Mouse (Mus musculus) intestine, postnatal 0 days (tissue): Measurements from ENCODE around the gene Pcdh9. TPM values are rescaled to one million over a fixed set of nuclear protein-coding genes. Genes with fewer than 3 reads are reported as not detected.

ENCODE experiments used
- ATAC-seq: fragments of 200-750 bp; cut with Nextera tagmentation; 2 replicates; pipeline ENCODE4 v1.8.0; 2017; ENCODE audit warnings: mild to moderate bottlenecking, moderate TSS enrichment, moderate library complexity
- H3K27ac ChIP-seq: fragments of 300-500 bp; sonication (generic); 2 replicates; pipeline ENCODE4 v1.5.1; 2014; ENCODE audit warnings: mild to moderate bottlenecking, low read depth, low read length, moderate library complexity
- H3K27me3 ChIP-seq: fragments of 300-500 bp; sonication (generic); replicated peaks from 2 replicates; pipeline ENCODE4 v1.6.1; 2014; ENCODE audit warnings: low read length, mixed read lengths; ENCODE audit not compliant: control insufficient read depth, insufficient read depth
- H3K36me3 ChIP-seq: fragments of 300-500 bp; sonication (generic); 2 replicates; pipeline ENCODE4 v1.6.1; 2014; ENCODE audit warnings: mild to moderate bottlenecking, moderate library complexity; ENCODE audit not compliant: control insufficient read depth, insufficient read depth
- H3K4me1 ChIP-seq: fragments of 300-500 bp; sonication (generic); replicated peaks from 2 replicates; pipeline ENCODE4 v1.6.1; 2014; ENCODE audit warnings: antibody characterized with exemption, low read length, mixed read lengths; ENCODE audit not compliant: control insufficient read depth, insufficient read depth
- H3K4me2 ChIP-seq: fragments of 300-500 bp; sonication (generic); replicated peaks from 2 replicates; pipeline ENCODE4 v1.6.1; 2014; ENCODE audit warnings: low read depth, mild to moderate bottlenecking, moderate library complexity
- H3K4me3 ChIP-seq: fragments of 300-500 bp; sonication (generic); 2 replicates; pipeline ENCODE4 v1.5.1; 2014; ENCODE audit warnings: low read depth, low read length
- H3K9ac ChIP-seq: fragments of 300-500 bp; sonication (generic); 2 replicates; pipeline ENCODE4 v1.6.1; 2014; ENCODE audit warnings: mild to moderate bottlenecking, low read depth, low read length
- H3K9me3 ChIP-seq: fragments of 300-500 bp; sonication (generic); 2 replicates; pipeline ENCODE4 v1.6.1; 2016; ENCODE audit warnings: mixed run types; ENCODE audit not compliant: control insufficient read depth
- CTCF ChIP-seq: sonication (generic); IDR thresholded peaks from 2 replicates; pipeline ENCODE4 v1.5.1; 2016; ENCODE audit warnings: low read depth, mild to moderate bottlenecking, control low read depth, antibody characterized with exemption, moderate library complexity
- WGBS: fragments of 180-500 bp; shearing (Covaris S2); extraction: QIAGEN DNeasy Blood & Tissue Kit; methylation state at CpG from one replicate; pipeline ENCODE4 v1.1.7; 2014; 5-methylcytosine and 5-hydroxymethylcytosine counted together
- polyA plus RNA-seq: library from polyadenylated mRNA; unstranded; fragments of >200 nt; fragmentation: Nextera tagmentation; extraction: Ambion mirVana; gene quantifications from 2 replicates; pipeline ENCODE4 v1.2.1, GENCODE M21; 2015

The Pcdh9 gene
- polyA plus RNA-seq, 1 experiment from 2014 or later, result 3.6 TPM

DNA sequence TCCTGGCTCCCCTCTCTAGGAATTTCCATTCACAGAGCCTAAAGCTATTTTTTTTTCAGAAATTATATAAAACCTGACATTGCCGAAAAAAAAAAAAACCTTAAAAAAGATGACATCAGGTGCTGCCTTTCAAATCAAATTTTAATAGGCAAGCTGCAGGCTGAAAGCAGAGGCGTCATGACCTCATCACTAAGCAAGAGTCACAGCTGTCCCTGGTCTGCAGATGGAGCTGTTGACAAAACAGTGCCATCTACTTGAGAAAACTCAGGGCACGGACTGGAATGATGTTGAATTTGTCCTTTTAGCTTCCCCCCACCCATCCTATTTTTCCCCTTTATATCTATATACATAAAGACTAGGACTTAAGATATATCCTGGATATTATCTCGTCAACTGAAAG is 509.3 kb downstream of the Pcdh9 start:
- no peak overlapping the region for H3K27ac ChIP-seq
- no peaks in the 10 kb centered on the region for H3K36me3 ChIP-seq
- peak; percentile 40 for TF ChIP-seq CTCF
- H3K4me1 ChIP-seq, result no peaks in the 10 kb centered on the region
- H3K4me3 ChIP-seq, result no peak overlapping the region
- WGBS, result 50% methylated on average over 4 of the region's 4 CpGs
- no peak for ATAC-seq
- H3K9me3 ChIP-seq, result no peaks in the 10 kb centered on the region
- no peak overlapping the region for H3K4me2 ChIP-seq
- H3K9ac ChIP-seq, result no peak overlapping the region
- no peaks in the 10 kb centered on the region for H3K27me3 ChIP-seq

DNA sequence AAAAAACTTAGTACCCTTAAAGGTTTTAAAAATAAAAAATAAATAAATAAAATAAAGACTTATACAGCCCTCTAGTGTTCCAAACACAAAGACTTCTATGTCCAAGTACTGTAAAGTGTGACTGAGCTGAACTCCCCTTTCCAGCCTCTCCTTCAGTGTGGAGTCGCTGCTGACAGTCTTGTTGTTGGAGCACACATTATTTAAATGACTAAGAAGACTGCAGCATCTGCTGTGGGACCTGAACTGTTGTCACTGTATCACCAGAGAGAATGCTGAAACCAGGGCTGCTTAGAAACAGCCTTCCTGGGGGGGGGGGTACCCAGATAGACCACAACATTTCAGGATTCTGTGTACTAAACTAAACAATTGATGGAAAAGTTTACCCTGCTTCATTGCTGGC is 509.7 kb downstream of the Pcdh9 start:
- Histone ChIP-seq H3K4me2 (no peak overlapping the region), H3K4me3 (no peak overlapping the region), H3K9me3 (no peaks in the 10 kb centered on the region), H3K27ac (no peak overlapping the region), H3K36me3 (no peaks in the 10 kb centered on the region), H3K4me1 (no peaks in the 10 kb centered on the region), H3K27me3 (no peaks in the 10 kb centered on the region), H3K9ac (no peak overlapping the region)
- 59% methylated on average over 1 of the region's 1 CpGs for WGBS
- no peak for TF ChIP-seq CTCF
- no peak for ATAC-seq

DNA sequence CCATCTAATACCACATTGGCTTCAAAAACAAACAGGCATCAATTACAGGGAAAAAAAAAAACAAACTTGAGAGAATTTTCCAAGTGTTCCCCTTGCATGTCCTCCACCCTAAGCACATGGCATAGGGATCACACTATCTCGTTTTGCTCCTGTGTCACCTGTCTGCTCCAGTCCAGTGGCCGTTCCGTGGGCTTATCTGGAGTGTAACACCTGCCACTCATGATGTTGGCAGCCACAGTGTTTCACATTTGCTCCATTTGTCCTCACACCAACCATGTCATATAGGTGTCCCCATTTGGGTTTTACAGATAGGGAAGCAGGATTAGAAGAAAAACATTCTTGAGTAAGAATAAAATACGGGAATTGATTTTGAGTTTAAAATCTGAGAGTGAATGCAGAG is 514.3 kb downstream of the Pcdh9 start:
- no peak for ATAC-seq

DNA sequence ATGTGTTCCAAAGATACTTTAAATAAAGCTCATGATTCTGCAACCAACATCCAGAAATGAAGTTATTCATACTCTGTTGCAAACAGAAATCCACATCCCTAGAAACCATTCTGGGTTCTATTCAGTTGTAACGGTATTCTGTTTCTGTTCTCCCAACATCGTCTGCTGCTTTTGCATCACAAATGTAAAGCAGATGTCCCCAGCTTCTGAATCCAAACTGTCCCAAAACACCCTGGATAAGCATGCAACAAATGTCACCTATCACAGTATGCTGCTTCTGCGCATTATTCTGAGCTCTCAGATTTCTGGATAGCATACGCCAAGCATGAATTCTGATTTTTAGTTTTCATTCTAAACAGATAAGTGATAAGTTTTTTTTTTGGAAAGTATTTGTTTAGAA is 516.3 kb downstream of the Pcdh9 start:
- ATAC-seq, result no peak
- WGBS, result 84% methylated on average over 4 of the region's 4 CpGs
- Histone ChIP-seq H3K27me3 (no peaks in the 10 kb centered on the region), H3K4me1 (no peaks in the 10 kb centered on the region), H3K9ac (no peak overlapping the region), H3K4me2 (no peak overlapping the region), H3K27ac (no peak overlapping the region), H3K36me3 (no peaks in the 10 kb centered on the region), H3K9me3 (no peaks in the 10 kb centered on the region), H3K4me3 (no peak overlapping the region)
- no peak for TF ChIP-seq CTCF

More for the DNA sequence above, 514.3 kb downstream of the Pcdh9 start:
- no peaks in the 10 kb centered on the region for H3K4me1 ChIP-seq
- no peaks in the 10 kb centered on the region for H3K27me3 ChIP-seq
- 80% methylated on average over 4 of the region's 4 CpGs for WGBS
- no peak overlapping the region for H3K4me3 ChIP-seq
- H3K9ac ChIP-seq, result no peak overlapping the region
- H3K9me3 ChIP-seq, result no peaks in the 10 kb centered on the region
- H3K27ac ChIP-seq, result no peak overlapping the region
- TF ChIP-seq CTCF, result no peak
- no peaks in the 10 kb centered on the region for H3K36me3 ChIP-seq
- H3K4me2 ChIP-seq, result no peak overlapping the region

DNA sequence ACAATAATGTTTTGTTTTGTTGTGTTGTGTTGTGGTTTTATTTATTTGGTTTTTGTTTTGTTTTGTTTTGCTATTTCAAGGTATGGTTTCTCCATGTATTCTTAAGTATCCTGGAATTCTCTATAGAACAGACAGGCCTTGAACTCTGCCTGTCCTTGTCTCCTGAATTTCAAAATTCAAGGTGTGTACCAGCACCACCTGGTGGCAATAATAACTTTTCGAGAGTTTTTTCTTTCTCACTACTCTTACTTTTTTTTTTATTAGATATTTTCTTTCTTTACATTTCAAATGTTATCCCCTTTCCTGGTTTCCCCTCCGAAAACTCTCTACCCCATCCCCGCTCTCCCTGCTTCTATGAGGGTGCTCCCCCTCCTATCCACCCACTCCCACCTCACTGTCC is 536.3 kb downstream of the Pcdh9 start:
- Histone ChIP-seq H3K27ac (no peak overlapping the region), H3K4me2 (no peak overlapping the region), H3K9ac (no peak overlapping the region), H3K4me3 (no peak overlapping the region), H3K36me3 (no peaks in the 10 kb centered on the region), H3K9me3 (no peaks in the 10 kb centered on the region), H3K27me3 (no peaks in the 10 kb centered on the region), H3K4me1 (no peaks in the 10 kb centered on the region)
- no peak for ATAC-seq
- no peak for TF ChIP-seq CTCF
- WGBS, result 86% methylated on average over 3 of the region's 3 CpGs

DNA sequence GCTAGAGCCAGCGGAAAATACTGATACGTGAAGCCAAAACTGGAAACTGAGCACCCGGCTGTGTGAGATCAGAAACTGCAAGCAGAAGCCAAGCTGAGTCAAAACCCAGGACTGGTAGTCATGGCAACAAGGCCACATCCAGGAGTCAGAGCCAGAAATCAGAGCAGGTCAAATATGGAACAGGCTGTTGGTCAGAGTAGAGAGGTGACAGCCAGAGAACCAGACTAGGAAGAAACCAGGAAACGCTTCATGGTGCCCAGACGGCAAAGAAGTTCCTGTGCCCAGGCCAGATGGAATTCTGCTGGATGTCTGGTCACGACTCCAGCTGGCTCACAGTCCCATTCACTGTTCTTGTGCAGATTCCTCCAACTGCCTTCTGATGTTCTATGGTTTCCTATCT is 539.6 kb downstream of the Pcdh9 start:
- 70% methylated on average over 6 of the region's 6 CpGs for WGBS
- no peak overlapping the region for H3K4me3 ChIP-seq
- no peaks in the 10 kb centered on the region for H3K36me3 ChIP-seq
- no peaks in the 10 kb centered on the region for H3K9me3 ChIP-seq
- H3K9ac ChIP-seq, result no peak overlapping the region
- H3K4me1 ChIP-seq, result no peaks in the 10 kb centered on the region
- H3K27me3 ChIP-seq, result no peaks in the 10 kb centered on the region
- TF ChIP-seq CTCF, result no peak
- no peak overlapping the region for H3K4me2 ChIP-seq
- ATAC-seq, result no peak
- no peak overlapping the region for H3K27ac ChIP-seq

DNA sequence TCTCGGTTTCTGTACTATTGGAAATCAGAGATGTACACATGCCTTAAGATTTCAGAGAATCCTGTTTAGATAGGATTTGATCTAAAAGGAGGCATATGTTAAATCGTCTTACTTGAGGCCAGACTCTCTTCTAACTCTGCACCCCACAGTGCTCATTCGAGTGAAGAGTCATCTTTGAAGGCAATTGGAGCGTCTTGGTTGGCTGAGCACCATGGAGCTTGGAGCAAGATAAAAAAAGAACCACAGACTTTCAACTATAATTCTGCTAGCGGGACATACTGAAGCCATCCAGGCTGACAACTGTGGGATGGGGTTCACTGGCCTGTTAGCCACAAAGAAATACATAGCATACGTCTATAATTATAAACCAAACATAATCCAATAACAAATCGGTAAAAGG is 541.3 kb downstream of the Pcdh9 start:
- Histone ChIP-seq H3K9ac (no peak overlapping the region), H3K4me2 (no peak overlapping the region), H3K9me3 (no peaks in the 10 kb centered on the region), H3K27ac (no peak overlapping the region), H3K4me3 (no peak overlapping the region), H3K36me3 (no peaks in the 10 kb centered on the region), H3K4me1 (no peaks in the 10 kb centered on the region), H3K27me3 (no peaks in the 10 kb centered on the region)
- WGBS, result 79% methylated on average over 7 of the region's 7 CpGs
- ATAC-seq, result no peak
- TF ChIP-seq CTCF, result no peak
